Mouse (Mus musculus): ENCODE measurements at regions not wholly inside any gene's neighbourhood (a gene's known extent, or its start where the extent isn't known, plus 50 kb on each side); places are given as distances from the start of the nearest gene placed in this dataset.

GRCm38 (mm10) chr1:157014532-157015497 is 75.4 kb upstream of the Ralgps2 start:
- no peak for ATAC-seq (ENCODE audit: low TSS enrichment)

DNA sequence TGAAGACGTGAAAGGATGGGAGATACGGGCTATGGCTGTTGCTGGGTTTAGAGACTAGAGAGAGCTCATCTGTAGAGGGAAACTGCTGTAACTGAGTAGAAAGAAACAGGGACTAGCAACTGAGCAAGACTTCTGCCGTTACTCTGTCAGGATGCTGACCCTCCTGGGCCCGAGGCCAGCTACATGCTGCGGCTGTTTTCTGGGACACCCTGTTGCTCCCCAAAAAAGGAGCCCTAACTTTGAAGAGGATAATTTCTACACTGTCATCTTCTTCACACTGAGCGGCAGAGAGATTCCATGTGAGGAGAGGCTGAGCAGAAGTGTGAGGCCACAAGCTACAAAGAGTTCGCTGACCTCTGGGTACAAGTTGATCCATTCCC is 74.2 kb upstream of the Ralgps2 start:
- ATAC-seq (ENCODE audit: low TSS enrichment): no peak

DNA sequence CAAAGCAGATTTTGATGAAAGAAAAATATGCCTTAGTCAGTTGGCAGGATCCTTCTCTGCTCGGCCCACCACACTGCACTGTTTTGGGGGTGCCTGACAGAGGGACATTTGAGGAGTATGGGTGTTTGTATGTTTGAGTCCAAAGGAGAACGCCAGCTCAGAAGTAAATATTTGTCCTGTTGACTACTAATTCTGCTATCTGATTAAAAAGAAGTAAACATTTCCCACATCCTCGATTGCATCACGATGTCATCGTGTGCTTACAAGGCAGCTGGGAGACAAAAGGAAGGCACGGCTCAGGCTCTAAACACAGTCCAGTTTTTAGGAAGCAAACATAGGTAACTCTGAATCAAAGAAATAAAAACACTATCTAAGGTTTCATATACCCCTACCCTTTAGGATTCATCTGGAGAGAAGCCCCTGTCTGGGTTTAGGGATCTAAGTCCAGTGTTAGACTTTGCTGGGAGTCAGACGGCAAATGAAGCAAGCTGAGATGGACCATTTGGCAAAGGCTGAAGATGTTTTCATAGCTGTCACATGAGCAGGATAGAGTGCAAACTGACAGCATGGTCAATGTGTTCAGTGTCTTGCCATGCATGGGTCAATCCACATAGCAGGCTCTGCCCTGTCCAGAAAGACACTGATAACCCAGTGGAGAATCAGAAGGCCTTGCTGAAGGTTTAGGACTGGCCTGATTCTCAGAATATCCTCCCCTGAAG is 73.7 kb upstream of the Ralgps2 start:
- peak; percentile 77; the same call in 1 of the 2 replicates for ATAC-seq (ENCODE audit: low TSS enrichment)

GRCm38 (mm10) chr1:157011226-157011625 is 71.8 kb upstream of the Ralgps2 start:
- no peak for ATAC-seq (ENCODE audit: low TSS enrichment)

DNA sequence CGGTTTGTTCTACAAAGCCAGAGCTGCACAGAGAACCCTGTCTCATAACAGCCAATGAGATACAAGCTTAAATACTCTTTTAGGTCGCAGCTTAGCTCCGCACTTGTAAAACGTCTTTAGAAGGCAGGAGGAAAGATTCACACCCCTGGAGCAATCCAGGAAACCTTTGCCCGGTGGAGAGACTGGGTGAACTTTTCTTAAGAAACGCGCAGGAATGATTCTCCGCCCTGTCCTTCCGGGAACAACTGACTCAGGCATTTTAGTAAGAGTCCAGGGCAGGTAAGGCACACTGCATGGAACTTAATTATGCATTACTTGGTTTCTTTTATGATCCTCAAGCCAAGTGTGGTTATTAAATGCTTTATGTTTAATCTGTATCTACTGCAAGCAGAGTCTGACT is 70.0 kb upstream of the Ralgps2 start:
- no peak for ATAC-seq (ENCODE audit: low TSS enrichment)

DNA sequence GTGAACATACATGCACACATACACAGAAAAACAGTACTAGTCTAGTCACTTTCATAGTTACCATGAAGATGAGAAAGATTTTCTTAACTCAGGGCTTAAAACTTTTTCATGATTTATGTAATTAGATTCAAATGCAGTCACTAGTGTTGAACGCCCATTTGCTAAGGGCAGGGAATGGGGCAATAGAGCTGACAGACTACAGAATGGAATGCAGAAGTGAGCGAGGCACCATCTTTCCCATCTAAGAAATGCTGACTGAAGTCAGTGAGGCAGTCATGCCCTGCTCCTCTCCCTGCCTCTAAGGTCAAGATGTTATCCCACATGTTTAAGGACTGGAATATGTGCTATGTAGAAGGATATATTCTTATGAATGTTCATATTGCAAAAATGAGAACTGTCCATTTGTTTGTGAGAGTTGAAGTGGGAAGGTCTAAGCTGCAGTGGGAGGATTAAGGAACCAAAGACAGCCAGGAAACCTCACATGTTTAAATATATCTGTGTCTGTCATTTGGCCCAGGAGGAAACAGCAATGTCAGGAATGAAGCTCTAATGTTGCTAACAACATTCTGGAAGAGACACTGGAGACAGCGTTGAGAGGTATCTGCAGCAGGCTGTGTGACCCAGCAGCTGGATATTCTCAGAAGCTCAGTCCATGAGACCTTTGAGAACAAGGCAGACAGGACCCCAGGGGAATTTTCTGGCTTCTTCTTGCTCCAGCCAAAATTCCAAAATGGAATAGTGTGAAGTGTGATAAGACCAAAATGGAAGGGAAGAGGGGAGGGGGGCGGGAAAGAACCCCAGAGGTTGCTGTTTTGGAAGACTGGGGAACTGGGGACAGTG is 68.7 kb upstream of the Ralgps2 start:
- peak; percentile 62 for ATAC-seq (ENCODE audit: low TSS enrichment)

GRCm38 (mm10) chr1:157004312-157005074 is 65.1 kb upstream of the Ralgps2 start:
- no peak for ATAC-seq (ENCODE audit: low TSS enrichment)

DNA sequence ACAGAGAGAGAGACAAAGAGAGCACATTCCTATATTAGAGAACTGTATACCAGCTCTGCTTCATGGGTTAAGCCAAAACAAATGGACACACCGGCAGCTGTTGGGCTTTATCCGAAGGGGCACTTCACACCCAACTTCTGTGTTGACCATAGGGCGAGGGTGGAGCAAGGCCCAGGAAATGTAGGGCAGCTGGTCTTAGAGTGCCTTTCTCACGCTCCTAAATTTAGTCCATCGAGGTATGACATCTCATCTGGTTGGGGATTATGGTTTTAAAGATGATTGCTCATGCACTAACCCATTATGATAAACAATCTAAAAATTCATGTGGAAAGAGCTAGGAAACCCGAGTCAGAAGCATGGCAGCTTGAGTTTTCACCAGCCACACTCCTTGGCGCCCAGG is 63.6 kb upstream of the Ralgps2 start:
- ATAC-seq (ENCODE audit: low TSS enrichment): no peak

GRCm38 (mm10) chr1:157002258-157002657 is 62.8 kb upstream of the Ralgps2 start:
- ATAC-seq (ENCODE audit: low TSS enrichment): no peak

- ATAC-seq (ENCODE audit: low TSS enrichment): no peak
These were observed 61.7 kb upstream of the Ralgps2 start for GRCm38 (mm10) chr1:157001008-157001660.

- no peak for ATAC-seq (ENCODE audit: low TSS enrichment)
These were observed 60.5 kb upstream of the Ralgps2 start for GRCm38 (mm10) chr1:156999947-157000346.

GRCm38 (mm10) chr1:156999272-156999671 is 59.8 kb upstream of the Ralgps2 start:
- ATAC-seq (ENCODE audit: low TSS enrichment): no peak

GRCm38 (mm10) chr1:156997476-156998305 is 58.3 kb upstream of the Ralgps2 start:
- no peak for ATAC-seq (ENCODE audit: low TSS enrichment)

GRCm38 (mm10) chr1:156997033-156997432 is 57.6 kb upstream of the Ralgps2 start:
- ATAC-seq (ENCODE audit: low TSS enrichment): peak; percentile 74

DNA sequence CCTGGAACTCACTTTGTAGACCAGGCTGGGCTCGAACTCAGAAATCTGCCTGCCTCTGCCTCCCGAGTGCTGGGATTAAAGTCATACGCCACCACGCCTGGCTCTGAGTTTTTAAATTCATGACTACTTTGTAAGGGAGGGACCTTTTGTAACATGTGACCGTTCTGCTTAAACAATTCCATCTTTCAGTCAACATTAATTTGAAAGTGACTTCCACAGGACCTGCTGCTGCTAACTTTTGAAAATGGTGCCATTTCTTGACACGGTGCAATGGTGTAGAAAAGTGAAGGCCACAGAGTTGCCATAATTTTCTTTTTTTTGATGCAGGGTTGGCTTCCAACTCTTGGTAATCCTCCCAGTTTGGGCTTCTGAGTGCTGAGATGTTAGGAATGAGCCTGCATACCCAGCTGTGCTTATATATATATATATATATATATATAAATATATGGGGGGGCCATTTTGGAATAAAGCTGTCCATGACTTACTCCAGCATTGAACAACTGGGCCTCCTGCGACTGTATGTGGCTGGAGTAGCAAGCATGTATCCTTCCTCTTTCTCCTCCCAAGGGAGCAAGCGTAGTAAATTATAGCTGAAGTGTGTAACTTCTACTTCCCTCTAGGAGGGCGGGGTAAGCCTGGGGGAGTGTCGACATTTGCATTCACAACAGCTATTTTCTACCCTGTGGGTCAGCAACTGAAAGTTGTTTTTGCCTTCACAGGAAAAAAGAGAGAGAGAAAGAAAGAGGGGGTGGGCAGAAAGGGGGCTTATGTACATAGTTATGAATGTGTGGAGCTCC is 56.9 kb upstream of the Ralgps2 start:
- no peak for ATAC-seq (ENCODE audit: low TSS enrichment)

- ATAC-seq (ENCODE audit: low TSS enrichment): peak; percentile 46; the same call in 1 of the 2 replicates
These were observed 55.9 kb upstream of the Ralgps2 start for GRCm38 (mm10) chr1:156995180-156995951.

DNA sequence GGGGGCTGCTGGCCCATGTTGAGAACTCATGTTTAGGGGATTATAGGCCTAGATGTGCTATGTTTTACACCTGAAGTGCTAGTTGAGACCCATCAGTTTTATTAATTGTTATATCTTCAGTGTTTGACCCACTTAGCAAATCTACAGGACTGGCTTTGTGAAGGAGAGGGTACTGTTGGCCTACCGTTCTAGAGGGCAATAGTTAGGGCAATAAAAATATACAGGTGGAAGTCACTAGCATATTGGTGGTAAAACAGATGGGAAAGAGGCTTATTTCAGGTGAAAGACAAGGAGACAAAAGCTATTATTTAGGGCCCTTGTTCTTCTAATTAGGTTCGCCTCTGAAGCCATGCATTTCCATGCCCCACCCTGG is 55.2 kb upstream of the Ralgps2 start:
- ATAC-seq (ENCODE audit: low TSS enrichment): no peak

DNA sequence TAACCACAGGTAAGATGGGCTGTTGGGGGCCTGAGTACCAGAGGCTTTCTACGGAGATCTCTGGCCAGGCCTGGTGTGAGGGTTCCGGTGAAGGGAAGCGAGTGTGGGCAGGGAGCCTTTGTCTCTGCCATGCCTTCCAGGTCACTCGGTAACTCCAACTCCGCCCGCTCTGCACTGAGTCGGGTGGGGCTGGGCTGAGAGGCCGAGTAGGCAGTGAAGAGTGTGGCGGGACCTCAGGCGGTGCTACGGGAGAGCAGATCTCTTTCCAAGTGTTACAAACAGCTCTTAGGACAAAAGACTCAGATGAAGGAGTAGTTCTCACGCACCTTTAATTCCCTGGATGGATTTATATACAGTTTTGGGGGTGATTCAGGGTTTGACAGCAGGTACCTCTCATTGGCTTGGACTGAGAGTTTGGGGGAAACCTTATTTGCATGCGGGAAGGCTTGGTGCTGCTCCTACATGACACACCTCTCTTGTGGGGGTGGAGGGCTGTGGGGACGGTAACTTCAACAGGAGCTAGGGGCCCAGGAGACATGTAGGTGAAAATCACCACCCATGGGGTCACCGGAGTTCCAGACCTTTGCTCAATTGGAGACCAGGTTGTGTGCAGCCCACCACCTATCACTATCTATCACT is 54.7 kb upstream of the Ralgps2 start:
- ATAC-seq (ENCODE audit: low TSS enrichment): no peak

All from frontal cortex, adult (tissue).